Mouse (Mus musculus): Measurements from ENCODE around the gene Myadm.

Myadm gene

DNA sequence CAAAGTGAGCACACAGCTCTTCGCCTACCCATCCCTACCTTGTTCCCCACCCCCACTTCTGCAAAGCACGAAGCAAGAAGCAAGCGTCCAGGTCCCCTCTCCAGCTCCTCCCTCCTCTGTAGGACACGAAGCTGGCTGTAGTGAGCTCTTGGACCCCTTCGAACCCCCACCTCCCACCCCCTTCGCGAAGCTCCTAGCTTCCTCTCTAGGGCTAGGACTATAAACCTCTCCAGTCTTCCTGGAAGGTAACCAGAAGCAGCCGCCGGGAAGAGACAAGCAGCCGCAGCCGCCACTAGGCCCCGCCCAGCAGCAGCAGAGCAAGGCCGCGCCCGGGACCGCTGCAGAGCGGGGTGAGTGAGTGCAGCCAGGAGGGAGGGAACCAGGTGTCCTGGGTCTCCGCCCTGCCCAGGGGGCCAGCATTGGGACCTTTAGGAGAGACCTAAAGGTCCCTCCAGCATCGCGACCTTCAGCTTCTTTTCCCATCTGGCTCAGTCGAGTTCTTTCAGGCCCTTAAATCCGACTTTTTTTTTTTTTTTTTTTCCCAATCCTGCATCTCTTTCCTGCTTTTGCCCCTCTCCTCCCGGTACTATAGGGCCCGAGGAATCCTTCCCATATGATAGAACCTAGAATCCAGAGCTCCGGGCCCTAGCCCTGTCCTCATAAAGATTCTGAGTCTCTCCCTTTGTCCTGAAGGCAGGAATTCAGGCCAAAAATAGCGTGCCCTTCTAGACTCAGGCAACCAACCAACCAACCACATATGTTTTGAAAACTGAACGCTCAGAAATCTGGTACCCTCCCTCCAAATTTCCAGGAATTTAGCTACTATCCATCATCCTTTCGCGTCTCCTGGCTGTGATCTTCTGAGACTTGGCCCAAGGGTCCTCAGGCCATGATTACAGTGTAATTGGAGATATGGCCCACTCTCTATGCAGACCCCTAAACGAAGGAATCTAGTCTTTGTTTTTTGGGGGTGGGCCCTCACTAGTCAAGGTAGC, at the start of gene Myadm, which contains the start of gene Prkcg:
TSS of gene Myadm (plus strand) at position 105 of the 995 bp plus-strand sequence.
TSS of gene Prkcg (plus strand) at position 204 of the 995 bp plus-strand sequence.
- Histone ChIP-seq H3K36me3 (ENCODE audit: insufficient read depth, low read length) (peaks cover 4% of the 10 kb centered on the region; the same call in 1 of the 2 replicates), H3K9me3 (ENCODE audit: low read length) (no peaks in the 10 kb centered on the region), H3K4me3 (replicated peaks; ENCODE audit: low read length) (peak within 1 kb of the TSS; percentile 83), H3K4me1 (replicated peaks; ENCODE audit: low read depth, low read length) (peaks cover 53% of the 10 kb centered on the region), H3K27me3 (ENCODE audit: insufficient read depth, low read length) (no peaks in the 10 kb centered on the region)
- no peak for TF ChIP-seq NANOG (IDR thresholded peaks at IDR 0.05; ENCODE audit: borderline replicate concordance, low read length)
- no peak for TF ChIP-seq POU5F1 (IDR thresholded peaks at IDR 0.05; ENCODE audit: borderline replicate concordance, low read length)
- no peak for TF ChIP-seq CTCF (conservative IDR thresholded peaks at IDR 0.05; ENCODE audit: low read length)

DNA sequence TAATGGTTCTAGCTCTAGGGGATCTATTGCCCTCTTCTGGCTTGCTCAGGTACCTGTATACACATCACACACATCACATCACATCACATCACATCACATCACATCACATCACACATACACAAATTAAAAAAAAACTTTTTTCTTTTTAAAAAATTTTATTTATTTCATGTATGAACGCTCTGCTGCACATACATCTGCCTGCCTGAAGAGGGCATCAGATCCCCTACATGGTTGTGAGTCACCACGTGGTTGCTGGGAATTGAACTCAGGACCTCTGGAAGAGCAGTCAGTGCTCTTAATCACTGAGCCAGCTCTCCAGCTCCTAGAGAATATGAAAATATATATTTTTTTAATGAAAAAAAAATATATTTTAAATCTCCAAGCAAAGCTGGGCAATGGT, 49.7 kb upstream of the Myadm start:
- peaks cover 25% of the 10 kb centered on the region for H3K4me1 ChIP-seq (replicated peaks; ENCODE audit: low read depth, low read length)
- no peak overlapping the region for H3K4me3 ChIP-seq (replicated peaks; ENCODE audit: low read length)
- H3K36me3 ChIP-seq (ENCODE audit: insufficient read depth, low read length): no peaks in the 10 kb centered on the region
- H3K9me3 ChIP-seq (ENCODE audit: low read length): no peaks in the 10 kb centered on the region
- TF ChIP-seq POU5F1 (IDR thresholded peaks at IDR 0.05; ENCODE audit: borderline replicate concordance, low read length): no peak
- TF ChIP-seq CTCF (conservative IDR thresholded peaks at IDR 0.05; ENCODE audit: low read length): peak; percentile 55
- no peaks in the 10 kb centered on the region for H3K27me3 ChIP-seq (ENCODE audit: insufficient read depth, low read length)

- TF ChIP-seq NANOG (IDR thresholded peaks at IDR 0.05; ENCODE audit: borderline replicate concordance, low read length) (no peak), POU5F1 (IDR thresholded peaks at IDR 0.05; ENCODE audit: borderline replicate concordance, low read length) (no peak)
- no peaks in the 10 kb centered on the region for H3K9me3 ChIP-seq (ENCODE audit: low read length)
- peaks cover 38% of the 10 kb centered on the region for H3K4me1 ChIP-seq (replicated peaks; ENCODE audit: low read depth, low read length)
- H3K27me3 ChIP-seq (ENCODE audit: insufficient read depth, low read length): peaks cover 12% of the 10 kb centered on the region
- H3K36me3 ChIP-seq (ENCODE audit: insufficient read depth, low read length): no peaks in the 10 kb centered on the region
- no peak overlapping the region for H3K4me3 ChIP-seq (replicated peaks; ENCODE audit: low read length)
These were observed 28.2 kb upstream of the Myadm start for GRCm38 (mm10) chr7:3260701-3261100.

DNA sequence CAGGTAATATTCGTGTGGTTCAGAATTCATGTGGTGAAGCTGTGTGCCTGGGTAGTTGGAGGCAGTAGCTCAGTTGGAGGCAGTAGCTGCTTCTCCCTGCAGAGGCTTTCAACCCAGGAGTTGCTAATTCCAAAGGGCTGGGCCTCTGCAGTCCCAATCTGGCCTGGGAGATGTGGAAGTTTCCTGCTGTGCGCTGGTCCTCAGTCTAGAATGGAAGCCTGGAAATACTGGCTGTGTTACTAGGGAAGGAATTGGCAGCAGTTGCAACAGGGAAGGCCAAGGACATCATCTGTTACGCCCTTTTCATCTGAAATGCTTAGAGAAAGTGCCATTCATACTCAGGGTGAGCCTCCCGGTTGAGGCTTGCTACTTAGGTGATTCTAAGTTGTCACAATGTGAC, 27.4 kb upstream of the Myadm start:
- H3K4me1 ChIP-seq (replicated peaks; ENCODE audit: low read depth, low read length): peaks cover 44% of the 10 kb centered on the region
- no peaks in the 10 kb centered on the region for H3K36me3 ChIP-seq (ENCODE audit: insufficient read depth, low read length)
- TF ChIP-seq NANOG (IDR thresholded peaks at IDR 0.05; ENCODE audit: borderline replicate concordance, low read length) (no peak), POU5F1 (IDR thresholded peaks at IDR 0.05; ENCODE audit: borderline replicate concordance, low read length) (no peak), CTCF (conservative IDR thresholded peaks at IDR 0.05; ENCODE audit: low read length) (no peak)
- H3K9me3 ChIP-seq (ENCODE audit: low read length): no peaks in the 10 kb centered on the region
- H3K4me3 ChIP-seq (replicated peaks; ENCODE audit: low read length): no peak overlapping the region
- peaks cover 12% of the 10 kb centered on the region for H3K27me3 ChIP-seq (ENCODE audit: insufficient read depth, low read length)

DNA sequence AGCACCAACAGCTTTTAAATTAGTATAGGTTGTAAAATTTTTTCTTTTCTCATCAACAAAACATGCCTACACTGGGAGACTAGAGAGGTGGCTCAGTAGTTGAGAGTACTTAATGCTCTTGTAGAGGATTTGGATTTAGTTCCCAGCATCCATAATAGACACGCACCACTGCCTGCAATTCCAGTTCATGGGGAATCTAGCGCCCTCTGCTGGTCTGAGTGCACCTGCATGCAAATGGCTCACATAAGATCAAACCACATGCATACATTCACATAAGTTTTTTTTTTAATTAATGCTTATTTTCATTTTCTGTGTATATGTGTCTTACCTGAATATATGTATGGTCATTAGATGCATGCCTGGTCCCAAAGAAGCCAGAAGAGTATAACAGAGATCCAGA, 26.1 kb upstream of the Myadm start:
- peaks cover 12% of the 10 kb centered on the region for H3K27me3 ChIP-seq (ENCODE audit: insufficient read depth, low read length)
- no peaks in the 10 kb centered on the region for H3K36me3 ChIP-seq (ENCODE audit: insufficient read depth, low read length)
- H3K4me1 ChIP-seq (replicated peaks; ENCODE audit: low read depth, low read length): peaks cover 57% of the 10 kb centered on the region
- no peaks in the 10 kb centered on the region for H3K9me3 ChIP-seq (ENCODE audit: low read length)
- TF ChIP-seq NANOG (IDR thresholded peaks at IDR 0.05; ENCODE audit: borderline replicate concordance, low read length): no peak
- TF ChIP-seq POU5F1 (IDR thresholded peaks at IDR 0.05; ENCODE audit: borderline replicate concordance, low read length): no peak
- TF ChIP-seq CTCF (conservative IDR thresholded peaks at IDR 0.05; ENCODE audit: low read length): peak; percentile 98
- H3K4me3 ChIP-seq (replicated peaks; ENCODE audit: low read length): no peak overlapping the region

- H3K9me3 ChIP-seq (ENCODE audit: low read length): no peaks in the 10 kb centered on the region
- H3K36me3 ChIP-seq (ENCODE audit: insufficient read depth, low read length): no peaks in the 10 kb centered on the region
- TF ChIP-seq CTCF (conservative IDR thresholded peaks at IDR 0.05; ENCODE audit: low read length) (no peak), POU5F1 (IDR thresholded peaks at IDR 0.05; ENCODE audit: borderline replicate concordance, low read length) (no peak), NANOG (IDR thresholded peaks at IDR 0.05; ENCODE audit: borderline replicate concordance, low read length) (no peak)
- H3K4me3 ChIP-seq (replicated peaks; ENCODE audit: low read length): peak overlapping the region; percentile 80
- H3K4me1 ChIP-seq (replicated peaks; ENCODE audit: low read depth, low read length): peaks cover 75% of the 10 kb centered on the region
- H3K27me3 ChIP-seq (ENCODE audit: insufficient read depth, low read length): peaks cover 12% of the 10 kb centered on the region
These were observed 24.4 kb upstream of the Myadm start for GRCm38 (mm10) chr7:3264390-3265022.

- TF ChIP-seq POU5F1 (IDR thresholded peaks at IDR 0.05; ENCODE audit: borderline replicate concordance, low read length) (no peak), NANOG (IDR thresholded peaks at IDR 0.05; ENCODE audit: borderline replicate concordance, low read length) (no peak)
These were observed 23.6 kb upstream of the Myadm start for GRCm38 (mm10) chr7:3265311-3265710.

DNA sequence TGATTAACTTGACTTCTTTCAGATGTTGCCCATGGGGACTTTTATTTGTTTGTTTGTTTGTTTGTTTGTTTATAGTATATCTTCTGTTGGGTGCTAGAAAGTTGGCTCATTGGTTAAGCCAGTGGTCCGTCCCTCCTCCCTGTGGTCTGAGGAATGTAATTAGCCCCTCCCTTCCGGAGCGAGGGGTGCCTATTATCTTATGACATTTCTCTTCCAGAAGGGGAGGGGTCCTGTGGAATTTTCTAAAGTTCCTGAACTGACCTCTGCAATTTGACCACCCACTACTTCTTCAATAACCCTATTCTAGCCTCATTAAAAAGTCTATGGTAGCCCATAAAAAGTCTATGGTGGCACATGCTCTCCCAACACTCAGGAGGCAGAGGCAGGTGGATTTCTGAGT, 21.6 kb upstream of the Myadm start:
- H3K4me1 ChIP-seq (replicated peaks; ENCODE audit: low read depth, low read length): peaks cover 67% of the 10 kb centered on the region

More at GRCm38 (mm10) chr7:3265311-3265710, 23.6 kb upstream of the Myadm start:
- H3K4me3 ChIP-seq (replicated peaks; ENCODE audit: low read length): peak overlapping the region; percentile 80
- H3K36me3 ChIP-seq (ENCODE audit: insufficient read depth, low read length): no peaks in the 10 kb centered on the region
- H3K27me3 ChIP-seq (ENCODE audit: insufficient read depth, low read length): peaks cover 12% of the 10 kb centered on the region
- no peaks in the 10 kb centered on the region for H3K9me3 ChIP-seq (ENCODE audit: low read length)
- peaks cover 76% of the 10 kb centered on the region for H3K4me1 ChIP-seq (replicated peaks; ENCODE audit: low read depth, low read length)

More for the DNA sequence above, 21.6 kb upstream of the Myadm start:
- H3K4me3 ChIP-seq (replicated peaks; ENCODE audit: low read length): no peak overlapping the region
- TF ChIP-seq POU5F1 (IDR thresholded peaks at IDR 0.05; ENCODE audit: borderline replicate concordance, low read length) (no peak), NANOG (IDR thresholded peaks at IDR 0.05; ENCODE audit: borderline replicate concordance, low read length) (peak; percentile 71)
- H3K36me3 ChIP-seq (ENCODE audit: insufficient read depth, low read length): no peaks in the 10 kb centered on the region
- no peaks in the 10 kb centered on the region for H3K9me3 ChIP-seq (ENCODE audit: low read length)
- H3K27me3 ChIP-seq (ENCODE audit: insufficient read depth, low read length): peaks cover 12% of the 10 kb centered on the region

Measured in E14TG2a.4 (cell line).